Mouse (Mus musculus) erythroblast, embryonic 14.5 days (primary cell): ENCODE measurements around the gene Keap1. TPM values are rescaled to one million over a fixed set of nuclear protein-coding genes. Genes with fewer than 3 reads are reported as not detected.

ENCODE experiments used
- H3K27me3 ChIP-seq: 2 replicates; pipeline ENCODE4 v1.6.1; 2012; ENCODE audit warnings: inconsistent platforms; ENCODE audit not compliant: control insufficient read depth
- H3K36me3 ChIP-seq: 2 replicates; pipeline ENCODE4 v1.6.1; 2012; ENCODE audit warnings: mild to moderate bottlenecking, inconsistent platforms; ENCODE audit not compliant: control insufficient read depth
- H3K4me1 ChIP-seq: 2 replicates; pipeline ENCODE4 v1.6.1; 2012; ENCODE audit warnings: inconsistent platforms; ENCODE audit not compliant: control insufficient read depth
- H3K4me3 ChIP-seq: replicated peaks from 2 replicates; pipeline ENCODE3; 2012; ENCODE audit warnings: moderate library complexity, mild to moderate bottlenecking, inconsistent platforms
- H3K9me3 ChIP-seq: 2 replicates; pipeline ENCODE4 v1.6.1; 2012; ENCODE audit warnings: low read length, inconsistent platforms, mixed read lengths; ENCODE audit not compliant: control insufficient read depth
- GATA1 ChIP-seq: IDR thresholded peaks from 2 replicates; pipeline ENCODE4 v1.6.1; 2012; ENCODE audit warnings: low read length, inconsistent platforms, mixed read lengths
- TAL1 ChIP-seq: IDR thresholded peaks from 3 replicates; pipeline ENCODE4 v1.6.1; 2012; ENCODE audit warnings: low read length, inconsistent platforms, mixed read lengths
- polyA plus RNA-seq: library from polyadenylated mRNA; stranded (reverse); fragments of >175 nt; gene quantifications from 2 replicates; pipeline ENCODE4 v1.2.3, GENCODE M21; 2012

Gene Keap1
- polyA plus RNA-seq, 1 experiment: 5.2 TPM

- H3K4me3 ChIP-seq: no peak overlapping the region
- no peak for TF ChIP-seq GATA1
- no peak for TF ChIP-seq TAL1
- H3K4me1 ChIP-seq: peaks cover 14% of the 10 kb centered on the region
- H3K36me3 ChIP-seq: no peaks in the 10 kb centered on the region
- peaks cover 2% of the 10 kb centered on the region for H3K9me3 ChIP-seq
- peaks cover 92% of the 10 kb centered on the region for H3K27me3 ChIP-seq
Observed at GRCm38 (mm10) chr9:21249629-21250508, 10.7 kb upstream of the Keap1 start.

- Histone ChIP-seq H3K9me3 (peaks cover 18% of the 10 kb centered on the region), H3K4me1 (peaks cover 24% of the 10 kb centered on the region), H3K27me3 (peaks cover 99% of the 10 kb centered on the region), H3K36me3 (no peaks in the 10 kb centered on the region), H3K4me3 (no peak within 1 kb of the TSS)
- TF ChIP-seq TAL1 (no peak), GATA1 (no peak)
Observed at GRCm38 (mm10) chr9:21248326-21248725, 9.2 kb upstream of the Keap1 start, which contains the start of gene S1pr5. TSS of gene S1pr5 (minus strand) at chr9:21248443.

- peaks cover 29% of the 10 kb centered on the region for H3K4me1 ChIP-seq
- H3K9me3 ChIP-seq: peaks cover 28% of the 10 kb centered on the region
- H3K27me3 ChIP-seq: peaks cover 99% of the 10 kb centered on the region
- H3K4me3 ChIP-seq: no peak overlapping the region
- TF ChIP-seq GATA1 (no peak), TAL1 (no peak)
- no peaks in the 10 kb centered on the region for H3K36me3 ChIP-seq
Observed at GRCm38 (mm10) chr9:21246342-21246741, 7.2 kb upstream of the Keap1 start.

GRCm38 (mm10) chr9:21245113-21245487 lies 5.9 kb upstream of the Keap1 start:
- Histone ChIP-seq H3K4me1 (peaks cover 37% of the 10 kb centered on the region), H3K9me3 (peaks cover 28% of the 10 kb centered on the region), H3K36me3 (no peaks in the 10 kb centered on the region), H3K4me3 (no peak overlapping the region), H3K27me3 (peaks cover 87% of the 10 kb centered on the region)
- TF ChIP-seq GATA1 (no peak), TAL1 (no peak)

GRCm38 (mm10) chr9:21244428-21245112 lies 5.4 kb upstream of the Keap1 start:
- peaks cover 82% of the 10 kb centered on the region for H3K27me3 ChIP-seq
- H3K9me3 ChIP-seq: peaks cover 28% of the 10 kb centered on the region
- no peak for TF ChIP-seq GATA1
- TF ChIP-seq TAL1: no peak
- no peaks in the 10 kb centered on the region for H3K36me3 ChIP-seq
- peak overlapping the region; percentile 29 for H3K4me3 ChIP-seq
- H3K4me1 ChIP-seq: peaks cover 37% of the 10 kb centered on the region

- TF ChIP-seq GATA1 (no peak), TAL1 (no peak)
- Histone ChIP-seq H3K9me3 (peaks cover 28% of the 10 kb centered on the region), H3K4me1 (peaks cover 43% of the 10 kb centered on the region), H3K27me3 (peaks cover 76% of the 10 kb centered on the region), H3K36me3 (no peaks in the 10 kb centered on the region), H3K4me3 (no peak overlapping the region)
Observed at GRCm38 (mm10) chr9:21243826-21244427, 4.8 kb upstream of the Keap1 start.

- peaks cover 11% of the 10 kb centered on the region for H3K36me3 ChIP-seq
- H3K4me3 ChIP-seq: no peak overlapping the region
- peaks cover 28% of the 10 kb centered on the region for H3K9me3 ChIP-seq
- H3K27me3 ChIP-seq: peaks cover 50% of the 10 kb centered on the region
- H3K4me1 ChIP-seq: peaks cover 54% of the 10 kb centered on the region
- TF ChIP-seq TAL1: no peak
- no peak for TF ChIP-seq GATA1
Observed at GRCm38 (mm10) chr9:21241343-21241742, 2.2 kb upstream of the Keap1 start.

GRCm38 (mm10) chr9:21239465-21239848 lies 296 bp upstream of the Keap1 start:
- TF ChIP-seq GATA1 (no peak), TAL1 (no peak)
- H3K9me3 ChIP-seq: peaks cover 22% of the 10 kb centered on the region
- peaks cover 32% of the 10 kb centered on the region for H3K27me3 ChIP-seq
- H3K36me3 ChIP-seq: peaks cover 30% of the 10 kb centered on the region
- peak overlapping the region; percentile 99 for H3K4me3 ChIP-seq
- peaks cover 63% of the 10 kb centered on the region for H3K4me1 ChIP-seq

- peaks cover 9% of the 10 kb centered on the region for H3K9me3 ChIP-seq
- peaks cover 63% of the 10 kb centered on the region for H3K4me1 ChIP-seq
- peaks cover 43% of the 10 kb centered on the region for H3K36me3 ChIP-seq
- no peak for TF ChIP-seq TAL1
- no peak for TF ChIP-seq GATA1
- H3K4me3 ChIP-seq: peak overlapping the region; percentile 99
- H3K27me3 ChIP-seq: peaks cover 19% of the 10 kb centered on the region
Observed at GRCm38 (mm10) chr9:21238004-21238732, 993 bp downstream of the Keap1 start.
